Mouse (Mus musculus) urinary bladder, adult 2 months (tissue): ENCODE results near the gene Jmjd8. TPM values are rescaled to one million over a fixed set of nuclear protein-coding genes. Genes with fewer than 3 reads are reported as not detected.

Source experiments
- DNase-seq: peaks from one replicate; pipeline ENCODE4 v3.0.0; 2022; ENCODE audit warnings: low spot score
- polyA plus RNA-seq: library from polyadenylated mRNA; depleted of rRNA; stranded (reverse); fragments of >200 nt; gene quantifications from 2 replicates; pipeline ENCODE4 v1.2.3, GENCODE M21; 2012

Jmjd8 gene
- polyA plus RNA-seq, 1 experiment: 55.9 TPM

GRCm38 (mm10) chr17:25832436-25833290 is 4.0 kb downstream of the Jmjd8 start:
- DNase-seq: peak; percentile 98

GRCm38 (mm10) chr17:25833291-25833663 is 4.6 kb downstream of the Jmjd8 start, which contains the start of gene Stub1:
TSS of gene Stub1 (minus strand) at chr17:25833404.
- DNase-seq: no peak

DNA sequence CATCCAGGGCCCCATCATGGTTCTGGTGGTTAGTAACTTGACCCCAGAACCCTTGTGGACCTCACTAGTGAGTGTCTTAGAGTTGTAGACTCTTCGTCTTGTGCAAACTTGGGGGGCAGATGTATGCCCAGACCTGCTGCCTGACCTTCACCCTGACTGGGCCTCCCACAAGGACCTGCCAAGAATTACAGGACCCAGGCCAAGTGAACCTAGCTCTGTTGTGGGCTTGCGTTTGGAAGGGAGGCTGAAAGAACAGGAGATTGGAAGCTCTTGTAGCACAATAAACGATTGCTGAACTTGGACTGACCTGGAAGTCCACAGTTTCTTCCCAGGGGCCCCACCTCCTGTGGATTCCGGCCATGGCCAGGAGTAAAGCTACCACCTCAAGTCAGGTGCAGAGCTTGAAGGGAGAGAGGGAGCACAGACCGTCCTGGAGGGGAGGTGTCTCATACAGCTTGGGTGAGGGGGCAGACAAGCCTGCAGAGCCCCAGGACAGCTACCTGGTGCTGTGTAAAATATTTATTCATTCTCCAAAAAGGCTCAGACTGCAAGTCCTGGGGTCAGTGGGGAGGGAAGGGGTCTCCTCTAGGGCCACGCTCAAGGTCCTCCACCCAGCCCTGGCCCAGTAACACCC is 5.4 kb downstream of the Jmjd8 start:
- no peak for DNase-seq

- no peak for DNase-seq
Measured at GRCm38 (mm10) chr17:25834595-25835222, 6.0 kb downstream of the Jmjd8 start.

DNA sequence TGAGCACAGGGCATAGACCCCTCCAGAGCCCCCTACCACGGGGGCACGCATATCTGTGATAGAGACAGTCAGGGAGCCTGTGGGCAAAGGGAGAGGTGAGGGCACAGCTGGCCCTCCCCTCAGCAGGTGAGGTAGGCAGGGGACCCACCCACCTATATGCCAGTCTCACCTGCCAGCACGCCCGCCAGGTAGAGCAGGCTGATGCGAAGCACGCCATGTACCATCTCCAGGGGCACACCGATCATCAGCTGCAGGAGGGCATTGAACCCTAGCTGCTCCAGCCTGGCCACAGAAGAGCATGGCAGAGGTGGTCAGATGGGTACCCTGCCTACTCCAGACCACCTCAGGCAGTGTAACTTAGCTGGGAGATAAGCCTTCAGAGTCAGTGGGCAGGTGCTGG is 6.6 kb downstream of the Jmjd8 start:
- DNase-seq: no peak

DNA sequence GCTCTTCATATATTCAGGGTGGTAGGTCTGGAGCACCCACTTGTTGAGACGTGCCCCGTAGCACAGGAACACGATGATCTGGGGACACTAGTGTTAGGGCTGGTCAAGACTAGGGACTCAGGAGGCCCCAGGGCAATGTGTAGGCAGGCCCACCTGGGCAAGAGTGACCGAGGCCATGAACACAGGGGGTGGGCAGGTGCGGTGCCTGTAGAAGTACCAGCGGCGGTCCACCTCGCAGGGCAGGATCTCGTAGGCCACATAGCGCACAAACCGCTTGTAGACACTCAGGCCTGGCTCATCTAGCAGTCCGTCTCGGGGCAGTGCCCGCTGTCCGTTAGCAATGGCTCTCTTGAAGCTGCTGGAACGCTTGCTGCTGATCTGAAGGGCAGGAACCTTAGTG is 7.1 kb downstream of the Jmjd8 start:
- DNase-seq: no peak

DNA sequence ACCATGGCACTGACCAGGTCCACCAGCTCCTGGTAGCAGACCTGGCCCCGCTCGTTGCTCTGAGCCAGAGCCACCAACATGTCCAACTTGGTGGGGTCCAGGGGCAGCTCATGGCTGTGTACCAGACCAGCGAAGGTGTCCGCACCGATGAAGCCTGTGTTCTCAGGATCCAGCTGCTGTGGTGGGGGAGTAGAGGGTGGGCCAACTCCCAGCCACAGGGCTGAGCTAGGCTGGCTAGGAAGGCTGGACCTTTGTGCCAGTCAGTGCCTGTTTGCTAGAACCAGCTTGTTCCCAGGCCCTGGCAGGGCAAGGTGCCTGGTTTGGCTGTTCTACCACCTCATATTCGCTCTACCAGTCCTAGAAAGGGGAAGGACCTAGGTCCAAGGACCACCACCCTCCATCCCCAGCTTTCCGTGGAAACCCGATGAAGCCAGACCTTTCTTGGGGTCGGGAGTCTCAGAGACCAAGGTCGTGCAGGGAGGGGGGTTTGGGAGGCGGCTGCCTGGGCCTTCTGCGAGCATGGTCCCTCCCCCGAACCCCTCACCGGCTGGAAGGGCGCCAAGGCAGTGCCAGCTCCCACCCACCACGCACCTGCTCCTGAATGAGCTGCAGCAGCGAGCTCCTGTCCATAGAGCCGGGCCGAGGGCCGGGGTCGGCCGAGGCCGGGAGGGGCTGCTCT is 7.9 kb downstream of the Jmjd8 start:
- no peak for DNase-seq

- no peak for DNase-seq
Measured at GRCm38 (mm10) chr17:25837076-25837410, 8.4 kb downstream of the Jmjd8 start, which contains the start of gene Rhbdl1. TSS of gene Rhbdl1 (minus strand) at chr17:25837295.

DNA sequence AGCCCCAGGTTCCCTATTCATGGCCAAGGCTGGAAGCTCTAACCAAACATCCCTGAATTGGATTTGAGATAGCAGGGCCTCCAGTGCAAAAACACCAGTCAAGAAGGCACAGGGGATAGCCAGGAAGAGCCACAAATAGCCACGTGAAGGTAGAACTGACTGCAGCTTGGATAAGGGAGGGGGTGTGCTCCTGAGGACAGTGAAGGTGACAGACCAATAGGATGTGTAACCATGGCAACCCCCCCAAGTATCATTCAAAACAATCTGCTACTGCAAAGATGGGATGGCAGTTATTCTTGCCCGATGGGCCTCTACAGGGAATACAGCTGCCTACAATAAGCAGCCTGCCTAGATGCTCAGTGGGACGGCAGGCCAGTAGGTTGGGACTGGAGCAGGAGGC is 8.9 kb downstream of the Jmjd8 start:
- DNase-seq: no peak

DNA sequence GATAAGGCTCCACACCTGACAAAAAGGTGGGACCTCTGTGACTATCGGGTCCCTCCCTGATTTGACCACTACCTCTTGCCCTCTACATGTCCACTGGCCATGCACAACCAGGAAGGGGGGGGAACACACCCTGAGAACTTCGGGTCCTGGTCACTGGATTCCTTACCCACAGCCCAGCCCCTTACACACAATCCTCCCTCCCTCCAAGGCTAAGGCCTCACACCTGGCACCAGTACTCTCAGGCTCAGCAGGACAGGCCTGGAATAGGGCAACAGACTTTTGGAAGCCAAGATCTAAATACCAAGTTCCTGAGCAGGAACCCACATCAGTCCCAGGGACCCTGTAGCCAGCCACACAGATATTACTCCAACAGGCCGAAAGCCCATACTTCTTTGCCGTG is 10.2 kb downstream of the Jmjd8 start:
- no peak for DNase-seq

DNA sequence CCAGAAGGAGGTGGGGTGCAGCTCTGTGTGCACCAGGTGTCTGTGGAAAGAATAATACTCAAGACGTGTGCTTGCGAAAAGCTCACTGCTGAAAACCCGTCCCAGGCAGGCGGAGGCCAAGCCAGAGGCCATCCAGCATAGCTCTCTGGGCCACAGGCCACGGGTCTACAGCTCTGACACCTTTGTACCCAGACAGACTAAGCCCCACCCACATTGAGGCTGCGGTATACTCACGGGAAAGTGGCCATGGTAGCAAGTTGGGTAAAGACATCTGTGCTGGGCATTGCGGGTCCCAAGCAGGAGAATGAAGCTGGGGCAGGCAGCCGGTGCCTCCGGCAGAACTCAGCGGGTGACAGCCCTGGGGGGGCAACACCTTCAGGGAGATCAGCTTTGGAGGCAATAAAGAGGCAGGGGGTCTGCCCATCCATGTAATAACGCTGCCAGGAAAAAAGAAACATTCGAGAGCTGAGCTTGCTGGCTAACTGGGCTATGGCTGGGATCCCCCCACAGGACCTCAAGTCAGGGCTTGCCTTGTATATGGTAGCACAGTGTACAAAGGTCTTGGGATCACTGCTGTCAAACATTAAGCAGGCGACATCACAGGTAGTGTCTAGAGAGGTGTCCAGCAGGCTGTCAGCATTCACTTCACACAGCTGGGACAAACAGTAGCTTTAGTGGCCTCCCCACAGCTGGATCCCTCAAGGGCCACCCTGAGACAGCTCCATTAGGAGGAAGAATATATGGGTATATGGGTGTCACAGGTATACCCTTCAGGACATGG is 11.0 kb downstream of the Jmjd8 start:
- DNase-seq: no peak

DNA sequence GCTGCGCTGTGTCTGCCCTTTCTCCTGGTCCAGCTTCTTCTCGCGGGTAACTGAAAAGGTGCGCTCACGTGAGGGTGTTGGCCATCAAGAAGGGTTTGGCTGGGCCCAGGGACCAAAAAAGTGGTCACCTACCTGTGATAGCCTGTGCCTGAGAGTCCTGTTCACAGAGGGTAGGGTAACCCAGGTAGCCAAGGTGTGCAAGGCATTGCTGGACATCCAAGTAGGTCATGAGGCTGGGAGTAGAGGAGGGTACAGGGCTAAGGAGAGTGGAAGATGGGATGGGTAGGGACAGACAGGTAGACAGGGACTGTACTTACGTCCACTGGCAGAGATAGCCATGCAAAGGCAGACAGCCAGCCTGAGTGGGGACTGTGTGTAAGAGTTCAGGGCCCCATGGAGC is 11.9 kb downstream of the Jmjd8 start:
- DNase-seq: no peak

DNA sequence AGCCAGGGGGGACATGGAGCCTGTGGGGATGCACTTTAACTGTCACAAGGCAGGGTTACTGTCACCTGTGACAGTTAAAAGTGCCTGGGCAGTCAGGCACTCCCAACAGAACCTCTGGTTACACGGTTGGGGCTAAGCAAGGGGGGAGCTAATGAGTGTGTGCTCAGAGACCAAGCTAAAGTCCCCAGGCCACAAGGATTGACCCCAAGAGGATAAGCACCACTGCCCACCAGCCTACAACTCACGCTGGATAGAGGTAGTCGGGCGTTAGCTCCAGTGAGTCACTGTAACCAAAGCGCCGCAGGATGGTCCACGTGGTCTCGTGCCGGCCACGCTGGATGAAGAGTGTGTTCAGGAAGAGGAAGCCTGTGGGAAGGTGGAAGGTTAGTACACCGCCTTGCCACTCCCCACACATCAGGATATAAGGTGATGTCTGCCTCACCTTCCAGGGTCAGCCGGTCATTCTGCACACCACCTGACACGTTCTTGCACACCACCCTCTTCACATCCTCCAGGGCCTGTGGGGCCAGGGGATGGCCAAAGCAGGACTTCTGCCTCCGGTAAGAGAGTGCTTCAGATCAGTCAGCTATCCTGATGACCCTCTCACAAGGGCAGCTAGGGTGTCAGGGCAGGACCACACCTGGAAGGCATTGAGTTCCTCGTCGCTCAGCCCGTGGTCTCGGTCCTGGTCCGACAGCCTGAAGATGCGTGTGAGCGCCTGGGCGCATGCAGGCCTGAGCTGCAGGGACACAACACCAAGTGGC is 12.6 kb downstream of the Jmjd8 start, which contains the start of gene Gm20683:
Gene Gm20683 (minus strand): TSS at position 647 of the 764 bp plus-strand sequence.
- DNase-seq: no peak

DNA sequence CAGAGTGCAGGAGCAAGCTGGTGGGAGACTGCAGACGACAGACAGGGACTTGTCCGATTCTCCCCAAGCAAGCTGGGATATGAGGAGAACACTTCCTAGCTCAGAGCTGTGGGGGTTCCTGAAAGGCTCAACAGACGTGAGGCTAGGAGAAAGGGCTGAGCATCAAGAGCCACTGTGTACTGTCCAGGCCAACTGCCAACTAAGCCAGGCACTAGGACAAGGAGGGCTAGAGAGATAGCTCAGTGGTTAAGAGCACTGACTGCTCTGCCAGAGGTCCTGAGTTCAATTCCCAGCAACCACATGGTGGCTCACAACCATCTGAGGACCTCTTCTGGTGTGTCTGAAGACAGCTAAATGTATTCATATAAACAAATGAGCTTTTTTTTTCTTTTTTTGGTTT is 13.8 kb downstream of the Jmjd8 start:
- DNase-seq: no peak

DNA sequence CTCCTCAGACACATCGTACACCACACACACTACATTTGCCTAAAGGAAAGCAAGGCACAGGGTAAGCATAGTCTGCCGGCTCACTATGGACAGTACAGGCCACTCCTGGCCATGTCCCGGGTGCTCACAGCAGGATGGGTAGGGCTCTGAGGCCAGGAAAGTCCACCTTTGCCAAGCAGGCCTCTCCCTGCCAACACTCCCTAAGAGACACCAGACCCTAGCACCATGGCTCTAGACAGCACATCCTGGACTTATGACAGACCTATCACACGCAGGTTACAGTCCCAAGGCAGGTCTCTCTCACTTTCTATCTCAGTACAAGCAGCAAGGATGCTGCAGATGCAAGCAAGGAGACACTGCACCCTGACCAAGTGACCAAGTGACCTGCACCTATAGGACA is 14.5 kb downstream of the Jmjd8 start:
- no peak for DNase-seq

DNA sequence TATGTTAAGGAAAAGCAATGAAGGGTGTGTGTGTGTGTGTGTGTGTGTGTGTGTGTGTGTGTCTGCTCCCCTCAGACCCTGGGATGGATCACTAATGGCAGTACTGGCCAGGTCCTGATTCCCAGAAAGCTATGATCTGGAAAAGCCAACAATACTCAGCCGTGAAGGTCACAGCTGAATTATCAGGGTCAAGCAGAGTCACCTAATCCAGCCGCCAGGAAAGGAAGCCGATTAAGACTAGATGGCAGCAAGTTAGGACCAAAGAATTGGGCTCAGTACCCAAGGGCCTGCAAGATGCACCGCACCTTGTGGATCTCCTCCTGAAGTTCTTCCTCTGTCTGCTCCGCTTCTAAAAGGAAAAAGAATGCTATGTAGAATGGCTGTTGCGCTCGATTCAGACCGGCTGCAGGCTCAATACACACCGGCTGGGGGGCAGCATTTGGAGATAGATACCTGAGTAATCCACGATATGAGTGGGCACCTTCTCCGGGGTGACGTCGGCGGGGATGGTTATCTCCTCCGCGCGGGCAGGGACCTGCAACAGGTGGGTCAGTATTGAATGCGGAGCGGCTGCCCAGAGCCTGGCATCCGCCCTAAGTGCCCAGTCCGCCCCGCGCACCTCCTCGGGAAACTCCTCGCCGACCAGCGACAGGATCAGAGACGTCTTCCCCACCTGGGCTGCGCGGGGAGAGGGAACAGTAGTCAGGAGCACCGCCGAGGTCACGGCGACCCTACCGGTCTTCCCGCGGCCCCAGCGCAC is 15.1 kb downstream of the Jmjd8 start:
- no peak for DNase-seq

GRCm38 (mm10) chr17:25844396-25844901 is 15.8 kb downstream of the Jmjd8 start, which contains the start of gene Rhot2:
TSS of gene Rhot2 (minus strand) at chr17:25844851.
- peak; percentile 82 for DNase-seq

- DNase-seq: no peak
Measured at GRCm38 (mm10) chr17:25860229-25860628, 31.6 kb downstream of the Jmjd8 start.

DNA sequence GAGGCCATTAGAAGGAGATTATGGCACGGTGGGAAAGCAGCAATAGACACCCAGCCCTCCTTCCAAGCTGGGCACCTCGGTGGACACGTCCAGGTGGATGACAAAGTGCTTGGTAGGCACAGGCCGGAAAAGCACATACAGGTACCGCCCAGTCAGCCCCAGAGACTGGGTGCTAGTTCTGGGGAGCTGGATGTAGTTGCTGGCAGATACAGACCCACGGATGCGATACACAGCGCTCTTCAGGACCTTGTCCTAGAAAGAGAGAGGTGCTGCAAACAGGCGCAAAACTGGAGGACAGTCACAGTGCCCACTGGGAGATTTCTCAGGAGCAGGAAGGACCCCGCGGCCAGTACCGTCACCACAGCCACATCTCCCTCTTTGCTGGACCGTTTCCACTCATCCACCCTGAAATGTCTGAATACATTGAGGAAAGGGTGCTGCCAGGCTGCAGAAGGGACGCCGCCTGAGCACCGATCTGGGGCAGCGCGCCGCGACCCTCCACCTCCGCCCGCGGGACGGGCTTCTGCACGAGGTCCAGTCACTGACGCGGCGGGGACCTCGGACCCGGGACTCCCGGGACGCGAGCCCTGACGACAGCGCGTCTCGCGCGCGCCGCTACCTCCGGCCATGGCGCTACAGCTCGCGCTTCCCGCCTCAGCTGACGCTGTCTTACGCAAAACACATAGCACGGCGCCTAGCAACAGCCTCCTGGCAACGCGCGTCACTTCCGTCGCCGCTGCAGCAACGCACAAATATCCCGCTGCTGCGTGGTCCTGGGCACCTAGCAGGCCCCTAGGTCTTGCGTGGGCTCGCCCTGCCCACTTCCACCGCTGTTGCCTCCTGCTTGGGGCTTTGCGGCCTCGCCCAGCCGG is 32.4 kb downstream of the Jmjd8 start, which contains the start of gene Wdr90:
Gene Wdr90 (minus strand): TSS at position 670 of the 872 bp plus-strand sequence.
- DNase-seq: peak; percentile 80
